Mouse (Mus musculus) olfactory bulb, adult 2 months (tissue): ENCODE results near the gene Kifap3.

ENCODE experiments used
- CTCF ChIP-seq: fragments of 200-500 bp; IDR thresholded peaks from 2 replicates; pipeline ENCODE4 v1.5.1; 2012; ENCODE audit warnings: low read depth, mild to moderate bottlenecking, low read length, moderate library complexity; ENCODE audit not compliant: insufficient read depth
- POLR2A ChIP-seq: fragments of 200-500 bp; IDR thresholded peaks from 2 replicates; pipeline ENCODE4 v1.6.1; 2012; ENCODE audit warnings: mild to moderate bottlenecking, low read depth, low read length, moderate library complexity; ENCODE audit not compliant: insufficient read depth

DNA sequence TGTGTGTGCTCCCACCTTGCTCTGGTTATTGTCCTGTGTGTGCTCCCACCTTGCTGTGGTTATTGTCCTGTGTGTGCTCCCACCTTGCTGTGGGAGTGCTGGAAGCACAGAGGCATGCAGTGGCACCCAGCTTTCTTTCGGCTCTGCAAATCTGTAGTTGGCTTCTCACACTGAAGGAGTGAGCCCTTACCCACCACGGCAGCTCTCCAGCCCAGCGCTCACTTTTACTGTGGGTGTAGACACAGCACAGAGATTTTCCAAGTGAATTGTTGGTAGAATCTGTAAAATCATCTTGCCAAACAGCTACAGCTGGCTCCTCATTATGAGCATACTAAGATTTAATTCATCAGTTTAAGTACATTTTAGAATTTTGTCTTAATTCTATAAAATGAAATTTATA lies 93.8 kb downstream of the Kifap3 start:
- no peak for TF ChIP-seq POLR2A
- no peak for TF ChIP-seq CTCF
